Mouse (Mus musculus) liver, postnatal 0 days (tissue): ENCODE data around the gene Cd83. TPM values are rescaled to one million over a fixed set of nuclear protein-coding genes. Genes with fewer than 3 reads are reported as not detected.

Experiments
- ATAC-seq: fragments of 200-750 bp; cut with Nextera tagmentation; 2 replicates; pipeline ENCODE4 v1.8.0; 2017; ENCODE audit warnings: mild to moderate bottlenecking, moderate library complexity
- DNase-seq: peaks from one replicate; pipeline ENCODE4 v3.0.0-alpha.2; 2016
- H3K27ac ChIP-seq: fragments of 300-500 bp; sonication (generic); 2 replicates; pipeline ENCODE4 v1.5.1; 2014; ENCODE audit warnings: antibody characterized with exemption, moderate library complexity, mild to moderate bottlenecking, low read depth
- H3K27me3 ChIP-seq: fragments of 300-500 bp; sonication (generic); 2 replicates; pipeline ENCODE4 v1.6.1; 2014; ENCODE audit warnings: low read length, control low read depth, mixed read lengths; ENCODE audit not compliant: insufficient read depth
- H3K36me3 ChIP-seq: fragments of 300-500 bp; sonication (generic); replicated peaks from 2 replicates; pipeline ENCODE4 v1.6.1; 2014; ENCODE audit warnings: mild to moderate bottlenecking, control low read depth, low read length, moderate library complexity, mixed read lengths; ENCODE audit not compliant: insufficient read depth
- H3K4me1 ChIP-seq: fragments of 300-500 bp; sonication (generic); 2 replicates; pipeline ENCODE4 v1.6.1; 2014; ENCODE audit warnings: antibody characterized with exemption, mild to moderate bottlenecking, control low read depth; ENCODE audit not compliant: insufficient read depth
- H3K4me2 ChIP-seq: fragments of 300-500 bp; sonication (generic); 2 replicates; pipeline ENCODE4 v1.6.1; 2014; ENCODE audit warnings: low read depth, mild to moderate bottlenecking, low read length, moderate library complexity, mixed read lengths
- H3K4me3 ChIP-seq: fragments of 300-500 bp; sonication (generic); 2 replicates; pipeline ENCODE4 v1.5.1; 2014; ENCODE audit warnings: low read depth, low read length
- H3K9ac ChIP-seq: fragments of 300-500 bp; sonication (generic); replicated peaks from 2 replicates; pipeline ENCODE4 v1.6.1; 2014; ENCODE audit warnings: mild to moderate bottlenecking, moderate library complexity
- H3K9me3 ChIP-seq: fragments of 300-500 bp; sonication (generic); 2 replicates; pipeline ENCODE4 v1.6.1; 2016; ENCODE audit warnings: mild to moderate bottlenecking, control low read depth, low read length, mixed read lengths
- CTCF ChIP-seq: sonication (generic); IDR thresholded peaks from 2 replicates; pipeline ENCODE4 v1.5.1; 2016; ENCODE audit warnings: antibody characterized with exemption, low read depth
- EP300 ChIP-seq: IDR thresholded peaks from 2 replicates; pipeline ENCODE4 v1.6.1; 2016; ENCODE audit warnings: antibody characterized with exemption, low read depth, mild to moderate bottlenecking
- WGBS: fragments of 180-500 bp; shearing (Covaris S2); extraction: QIAGEN DNeasy Blood & Tissue Kit; methylation state at CpG from one replicate; pipeline ENCODE4 v1.1.7; 2014; ENCODE audit not compliant: insufficient replicate concordance; 5-methylcytosine and 5-hydroxymethylcytosine counted together
- polyA plus RNA-seq: library from polyadenylated mRNA; unstranded; fragments of >200 nt; fragmentation: Nextera tagmentation; extraction: Ambion mirVana; gene quantifications from 2 replicates; pipeline ENCODE4 v1.2.1, GENCODE M21; 2015

Gene Cd83
- polyA plus RNA-seq, 1 experiment from 2014 or later = 1.9 TPM

GRCm38 (mm10) chr13:43828648-43829047, 44.1 kb downstream of the Cd83 start:
- Histone ChIP-seq H3K27me3 (no peaks in the 10 kb centered on the region), H3K9ac (no peak overlapping the region), H3K36me3 (no peaks in the 10 kb centered on the region), H3K27ac (no peak overlapping the region), H3K4me1 (no peaks in the 10 kb centered on the region), H3K4me2 (no peak overlapping the region), H3K9me3 (no peaks in the 10 kb centered on the region), H3K4me3 (no peak overlapping the region)
- DNase-seq (no peak), ATAC-seq (no peak)
- 49% methylated on average over 5 of the region's 5 CpGs for WGBS
- TF ChIP-seq EP300 (no peak), CTCF (no peak)

GRCm38 (mm10) chr13:43830892-43831673, 46.5 kb downstream of the Cd83 start:
- Histone ChIP-seq H3K9me3 (no peaks in the 10 kb centered on the region), H3K4me1 (no peaks in the 10 kb centered on the region), H3K36me3 (no peaks in the 10 kb centered on the region), H3K4me3 (no peak overlapping the region), H3K27ac (no peak overlapping the region), H3K9ac (no peak overlapping the region), H3K4me2 (no peak overlapping the region), H3K27me3 (no peaks in the 10 kb centered on the region)
- TF ChIP-seq CTCF (no peak), EP300 (no peak)
- DNase-seq (no peak), ATAC-seq (no peak)
- WGBS = 83% methylated on average over 8 of the region's 8 CpGs

- H3K27me3 ChIP-seq = no peaks in the 10 kb centered on the region
- no peak for ATAC-seq
Observed at GRCm38 (mm10) chr13:43832731-43833130, 48.2 kb downstream of the Cd83 start.

GRCm38 (mm10) chr13:43836376-43836775, 51.8 kb downstream of the Cd83 start:
- H3K9ac ChIP-seq = no peak overlapping the region
- H3K36me3 ChIP-seq = no peaks in the 10 kb centered on the region
- no peaks in the 10 kb centered on the region for H3K9me3 ChIP-seq
- no peak for TF ChIP-seq CTCF
- no peak for TF ChIP-seq EP300
- no peak overlapping the region for H3K4me2 ChIP-seq
- no peak overlapping the region for H3K27ac ChIP-seq
- H3K4me3 ChIP-seq = no peak overlapping the region
- no peaks in the 10 kb centered on the region for H3K4me1 ChIP-seq
- ATAC-seq (no peak), DNase-seq (no peak)
- no peaks in the 10 kb centered on the region for H3K27me3 ChIP-seq
- WGBS = 42% methylated on average over 8 of the region's 8 CpGs

More at GRCm38 (mm10) chr13:43832731-43833130, 48.2 kb downstream of the Cd83 start:
- Histone ChIP-seq H3K27ac (no peak overlapping the region), H3K4me1 (no peaks in the 10 kb centered on the region), H3K9ac (no peak overlapping the region), H3K4me2 (no peak overlapping the region), H3K9me3 (no peaks in the 10 kb centered on the region), H3K36me3 (no peaks in the 10 kb centered on the region), H3K4me3 (no peak overlapping the region)
- 68% methylated on average over 7 of the region's 7 CpGs for WGBS
- DNase-seq = no peak
- no peak for TF ChIP-seq EP300
- TF ChIP-seq CTCF = no peak

GRCm38 (mm10) chr13:43837812-43838211, 53.2 kb downstream of the Cd83 start:
- Histone ChIP-seq H3K9me3 (no peaks in the 10 kb centered on the region), H3K4me3 (no peak overlapping the region), H3K4me2 (no peak overlapping the region), H3K9ac (no peak overlapping the region), H3K4me1 (no peaks in the 10 kb centered on the region), H3K27ac (no peak overlapping the region), H3K36me3 (no peaks in the 10 kb centered on the region), H3K27me3 (no peaks in the 10 kb centered on the region)
- TF ChIP-seq CTCF (no peak), EP300 (no peak)
- ATAC-seq = no peak
- DNase-seq = no peak
- 69% methylated on average over 4 of the region's 4 CpGs for WGBS

GRCm38 (mm10) chr13:43845151-43845550, 60.6 kb downstream of the Cd83 start:
- TF ChIP-seq CTCF = no peak
- no peak for TF ChIP-seq EP300
- no peak overlapping the region for H3K9ac ChIP-seq
- no peaks in the 10 kb centered on the region for H3K4me1 ChIP-seq
- no peaks in the 10 kb centered on the region for H3K9me3 ChIP-seq
- no peak overlapping the region for H3K4me3 ChIP-seq
- H3K27ac ChIP-seq = no peak overlapping the region
- DNase-seq (no peak), ATAC-seq (no peak)
- H3K27me3 ChIP-seq = no peaks in the 10 kb centered on the region
- no peak overlapping the region for H3K4me2 ChIP-seq
- WGBS = 74% methylated on average over 5 of the region's 5 CpGs
- H3K36me3 ChIP-seq = no peaks in the 10 kb centered on the region

GRCm38 (mm10) chr13:43847186-43847585, 62.6 kb downstream of the Cd83 start:
- no peaks in the 10 kb centered on the region for H3K4me1 ChIP-seq
- no peaks in the 10 kb centered on the region for H3K9me3 ChIP-seq
- no peak overlapping the region for H3K4me3 ChIP-seq
- ATAC-seq = no peak
- H3K27ac ChIP-seq = no peak overlapping the region
- no peak for DNase-seq
- H3K9ac ChIP-seq = no peak overlapping the region
- no peak overlapping the region for H3K4me2 ChIP-seq
- no peaks in the 10 kb centered on the region for H3K36me3 ChIP-seq
- no peak for TF ChIP-seq CTCF
- no peak for TF ChIP-seq EP300
- 75% methylated on average over 7 of the region's 7 CpGs for WGBS
- H3K27me3 ChIP-seq = no peaks in the 10 kb centered on the region
